Mouse (Mus musculus): ENCODE measurements at regions not wholly inside any gene's neighbourhood (a gene's known extent, or its start where the extent isn't known, plus 50 kb on each side); places are given as distances from the start of the nearest gene placed in this dataset.

DNA sequence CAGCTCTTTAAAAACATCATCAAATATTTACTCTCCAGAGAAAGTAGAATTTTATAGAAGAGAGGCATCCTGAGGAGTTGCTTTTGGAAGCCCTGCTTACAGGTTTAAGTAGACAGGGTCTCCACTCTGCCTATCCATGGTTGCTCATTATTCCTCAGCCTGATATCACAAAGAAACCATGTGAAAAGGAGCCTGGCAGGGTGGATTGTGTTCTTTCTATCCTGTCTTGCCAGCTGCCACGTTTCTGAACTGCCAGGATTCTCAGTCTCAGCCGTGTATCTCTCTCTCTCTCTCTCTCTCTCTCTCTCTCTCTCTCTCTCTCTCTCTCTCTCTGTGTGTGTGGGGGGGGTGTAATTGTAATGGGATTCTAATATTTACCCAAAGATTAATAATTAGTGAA, 431.9 kb upstream of the Atp11b start:
- no peaks in the 10 kb centered on the region for H3K9me3 ChIP-seq (ENCODE audit: low read length)
- H3K4me2 ChIP-seq (ENCODE audit: low read depth, low read length), result no peak overlapping the region
- no peak for DNase-seq (ENCODE audit: low spot score)
- H3K9ac ChIP-seq (replicated peaks; ENCODE audit: low read length), result no peak overlapping the region
- H3K4me1 ChIP-seq (ENCODE audit: insufficient read depth, low read length), result 0 out of 2 replicates have a peak, but pooled peaks cover 3% of the 10 kb centered on the region
- H3K27ac ChIP-seq, result no peak overlapping the region
- ATAC-seq, result no peak
- no peaks in the 10 kb centered on the region for H3K36me3 ChIP-seq (ENCODE audit: insufficient read depth, low read length)
- no peaks in the 10 kb centered on the region for H3K27me3 ChIP-seq (ENCODE audit: insufficient read depth, low read length)
- WGBS, result 20% methylated on average over 2 of the region's 2 CpGs
- H3K4me3 ChIP-seq (ENCODE audit: low read length), result no peak overlapping the region
- no peak for TF ChIP-seq CTCF (IDR thresholded peaks at IDR 0.05; ENCODE audit: low read depth)

DNA sequence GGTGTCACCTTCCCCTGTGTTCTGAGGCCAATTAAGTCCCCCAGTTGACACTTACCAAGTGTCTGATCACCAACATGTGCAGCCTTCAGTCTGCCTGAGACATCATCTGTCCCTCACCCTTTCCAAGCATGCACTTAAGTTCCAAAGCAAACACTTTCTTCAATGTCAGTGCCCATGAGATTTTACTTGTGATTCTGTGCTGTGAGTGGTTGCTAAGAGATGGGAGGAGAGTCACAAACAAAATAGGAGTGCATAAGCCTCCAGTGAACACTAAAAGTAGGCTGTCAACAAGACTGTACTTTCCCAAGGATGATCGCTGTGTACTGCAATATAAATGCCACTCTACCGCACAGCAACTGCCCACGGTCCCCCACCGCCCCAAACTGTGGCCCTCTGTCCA, 431.0 kb upstream of the Atp11b start:
- H3K4me2 ChIP-seq (ENCODE audit: low read depth, low read length), result no peak overlapping the region
- H3K4me1 ChIP-seq (ENCODE audit: insufficient read depth, low read length), result 0 out of 2 replicates have a peak, but pooled peaks cover 3% of the 10 kb centered on the region
- ATAC-seq (peak; percentile 46; the same call in 1 of the 2 replicates), DNase-seq (ENCODE audit: low spot score) (peak; percentile 35)
- WGBS, result 79% methylated on average over 4 of the region's 4 CpGs
- no peaks in the 10 kb centered on the region for H3K9me3 ChIP-seq (ENCODE audit: low read length)
- H3K36me3 ChIP-seq (ENCODE audit: insufficient read depth, low read length), result no peaks in the 10 kb centered on the region
- no peak for TF ChIP-seq CTCF (IDR thresholded peaks at IDR 0.05; ENCODE audit: low read depth)
- H3K4me3 ChIP-seq (ENCODE audit: low read length), result no peak overlapping the region
- no peaks in the 10 kb centered on the region for H3K27me3 ChIP-seq (ENCODE audit: insufficient read depth, low read length)
- peak overlapping the region; percentile 22; the same call in 1 of the 2 replicates for H3K27ac ChIP-seq
- no peak overlapping the region for H3K9ac ChIP-seq (replicated peaks; ENCODE audit: low read length)

DNA sequence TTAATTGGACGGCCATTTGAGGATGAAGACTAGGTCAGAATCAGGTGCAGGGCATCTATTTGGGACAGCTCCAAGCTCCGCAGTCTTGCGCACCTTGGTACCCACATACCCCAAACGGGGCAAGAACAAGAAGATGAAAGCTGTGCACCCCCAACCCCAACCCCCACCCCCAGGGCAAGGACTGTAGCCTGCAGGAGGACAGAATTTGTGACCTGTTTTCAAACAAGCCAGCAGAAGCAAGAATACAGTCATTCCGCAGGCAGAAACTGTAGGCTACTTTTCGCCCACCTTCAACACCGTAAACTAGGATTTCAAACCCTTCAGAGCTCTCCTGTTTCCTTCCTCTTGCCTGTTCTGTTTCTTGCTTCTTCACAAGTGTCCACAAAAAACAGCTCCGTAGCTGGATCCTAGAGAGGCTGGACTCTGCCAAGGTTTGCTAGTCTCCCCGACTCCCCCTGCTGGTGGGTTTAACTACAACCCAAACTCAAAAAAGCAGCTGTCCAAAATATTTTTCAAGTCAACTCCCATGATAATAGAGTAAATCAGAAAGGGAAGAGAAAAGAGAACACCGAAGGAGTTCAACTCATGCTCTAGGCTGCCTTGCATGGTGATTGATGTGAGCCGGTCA, 430.3 kb upstream of the Atp11b start:
- ATAC-seq (peak; percentile 46; the same call in 1 of the 2 replicates), DNase-seq (ENCODE audit: low spot score) (peak; percentile 79)
- 70% methylated on average over 11 of the region's 11 CpGs for WGBS
- peak; percentile 70 for TF ChIP-seq CTCF (IDR thresholded peaks at IDR 0.05; ENCODE audit: low read depth)
- H3K36me3 ChIP-seq (ENCODE audit: insufficient read depth, low read length), result no peaks in the 10 kb centered on the region
- 0 out of 2 replicates have a peak, but pooled peaks cover 3% of the 10 kb centered on the region for H3K4me1 ChIP-seq (ENCODE audit: insufficient read depth, low read length)
- no peak overlapping the region; the same call in none of the 2 replicates for H3K27ac ChIP-seq
- H3K27me3 ChIP-seq (ENCODE audit: insufficient read depth, low read length), result no peaks in the 10 kb centered on the region
- H3K4me3 ChIP-seq (ENCODE audit: low read length), result no peak overlapping the region
- H3K9ac ChIP-seq (replicated peaks; ENCODE audit: low read length), result no peak overlapping the region
- no peak overlapping the region for H3K4me2 ChIP-seq (ENCODE audit: low read depth, low read length)
- no peaks in the 10 kb centered on the region for H3K9me3 ChIP-seq (ENCODE audit: low read length)

DNA sequence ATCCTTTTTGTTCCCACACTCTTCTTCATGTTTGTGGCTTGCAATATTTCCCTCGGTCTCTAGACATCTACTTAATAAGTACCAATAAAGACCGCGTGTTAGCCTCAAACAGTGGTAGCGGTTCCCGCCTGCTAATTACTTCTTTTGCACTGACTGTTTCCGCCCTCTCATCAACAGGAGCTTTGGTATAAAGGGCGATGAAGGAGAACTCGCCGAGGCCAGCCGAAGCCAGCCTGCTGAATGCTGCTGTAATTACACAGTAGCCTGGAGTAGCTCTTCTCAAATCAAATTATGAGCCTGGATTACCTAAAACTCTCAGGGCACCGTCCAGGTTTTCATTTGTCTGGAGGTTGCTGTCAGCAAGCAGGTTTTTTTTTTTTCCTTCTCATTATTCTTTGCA, 429.7 kb upstream of the Atp11b start:
- WGBS, result 40% methylated on average over 11 of the region's 11 CpGs
- no peaks in the 10 kb centered on the region for H3K36me3 ChIP-seq (ENCODE audit: insufficient read depth, low read length)
- no peak for ATAC-seq

DNA sequence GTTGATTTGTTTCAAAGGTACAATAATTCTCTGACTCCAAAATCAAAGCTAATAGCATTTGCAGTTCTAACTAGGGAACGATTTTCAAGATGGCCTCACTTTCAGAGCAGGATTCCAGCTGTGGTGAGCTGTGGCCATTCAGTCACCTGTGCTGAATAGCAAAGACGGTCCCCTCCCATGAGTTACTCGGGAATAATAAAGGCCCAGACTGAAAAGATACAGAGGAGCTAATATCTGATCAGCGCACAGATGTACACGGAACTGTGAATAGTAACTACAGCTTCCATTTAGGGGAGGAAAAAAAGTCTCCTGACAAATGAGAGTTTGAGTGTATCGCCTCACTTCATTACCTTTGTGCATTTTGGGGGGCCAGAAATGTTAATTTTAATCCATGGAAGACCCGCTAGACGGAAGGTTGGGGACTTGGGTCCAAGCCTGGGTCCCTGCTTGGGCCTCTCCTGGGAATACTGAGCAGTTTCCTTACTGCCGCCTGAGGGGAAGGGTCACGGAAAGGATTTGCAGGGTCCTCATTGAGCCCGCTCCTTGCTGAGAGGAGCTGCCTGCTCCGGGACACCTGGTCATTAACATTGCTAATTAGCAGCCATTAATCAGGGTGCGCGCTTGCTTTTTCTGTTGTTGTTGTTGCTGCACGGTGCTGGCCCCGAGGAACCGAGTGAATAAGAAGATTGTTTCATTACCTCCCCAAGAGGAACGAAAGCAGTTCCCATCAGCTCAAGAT, 421.2 kb upstream of the Atp11b start:
- Histone ChIP-seq H3K9me3 (ENCODE audit: low read length) (no peaks in the 10 kb centered on the region), H3K27me3 (ENCODE audit: insufficient read depth, low read length) (no peaks in the 10 kb centered on the region), H3K4me1 (ENCODE audit: insufficient read depth, low read length) (0 out of 2 replicates have a peak, but pooled peaks cover 7% of the 10 kb centered on the region), H3K9ac (replicated peaks; ENCODE audit: low read length) (no peak overlapping the region; the same call in 1 of the 2 replicates), H3K27ac (peak overlapping the region; percentile 0; the same call in 1 of the 2 replicates), H3K36me3 (ENCODE audit: insufficient read depth, low read length) (no peaks in the 10 kb centered on the region), H3K4me2 (ENCODE audit: low read depth, low read length) (peak overlapping the region; percentile 24), H3K4me3 (ENCODE audit: low read length) (no peak overlapping the region)
- TF ChIP-seq CTCF (IDR thresholded peaks at IDR 0.05; ENCODE audit: low read depth), result no peak
- 13% methylated on average over 18 of the region's 18 CpGs for WGBS
- no peak for ATAC-seq
- DNase-seq (ENCODE audit: low spot score), result no peak

More for the DNA sequence above, 429.7 kb upstream of the Atp11b start:
- no peak overlapping the region; the same call in 1 of the 2 replicates for H3K27ac ChIP-seq
- peak; percentile 41 for DNase-seq (ENCODE audit: low spot score)
- no peaks in the 10 kb centered on the region for H3K9me3 ChIP-seq (ENCODE audit: low read length)
- no peak for TF ChIP-seq CTCF (IDR thresholded peaks at IDR 0.05; ENCODE audit: low read depth)
- no peaks in the 10 kb centered on the region for H3K27me3 ChIP-seq (ENCODE audit: insufficient read depth, low read length)
- 0 out of 2 replicates have a peak, but pooled peaks cover 3% of the 10 kb centered on the region for H3K4me1 ChIP-seq (ENCODE audit: insufficient read depth, low read length)
- no peak overlapping the region for H3K9ac ChIP-seq (replicated peaks; ENCODE audit: low read length)
- peak overlapping the region; percentile 22; the same call in 1 of the 2 replicates for H3K4me2 ChIP-seq (ENCODE audit: low read depth, low read length)
- no peak overlapping the region for H3K4me3 ChIP-seq (ENCODE audit: low read length)

DNA sequence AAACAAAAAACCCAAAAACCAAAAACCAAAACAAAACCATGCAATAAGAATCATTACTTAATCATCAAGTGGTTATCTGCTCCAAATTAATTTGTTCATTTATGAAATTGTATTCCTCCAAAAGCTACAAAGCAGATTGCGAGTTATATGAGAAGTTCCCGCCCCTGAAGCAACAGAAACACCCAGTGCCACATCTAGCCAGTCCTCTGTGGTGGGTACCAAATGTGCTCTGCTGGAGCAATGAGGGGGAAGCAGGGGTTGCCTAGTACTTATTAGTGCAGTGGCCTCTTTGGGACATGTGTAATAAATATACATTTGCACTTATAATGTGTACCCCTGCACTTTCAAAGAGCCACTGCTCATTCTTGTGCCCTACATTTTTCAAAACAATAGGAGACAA, 419.9 kb upstream of the Atp11b start:
- Histone ChIP-seq H3K36me3 (ENCODE audit: insufficient read depth, low read length) (no peaks in the 10 kb centered on the region), H3K27ac (peak overlapping the region; percentile 45; the same call in 1 of the 2 replicates), H3K9ac (replicated peaks; ENCODE audit: low read length) (no peak overlapping the region), H3K4me1 (ENCODE audit: insufficient read depth, low read length) (0 out of 2 replicates have a peak, but pooled peaks cover 7% of the 10 kb centered on the region), H3K4me2 (ENCODE audit: low read depth, low read length) (no peak overlapping the region), H3K9me3 (ENCODE audit: low read length) (no peaks in the 10 kb centered on the region), H3K27me3 (ENCODE audit: insufficient read depth, low read length) (no peaks in the 10 kb centered on the region), H3K4me3 (ENCODE audit: low read length) (no peak overlapping the region)
- no peak for DNase-seq (ENCODE audit: low spot score)
- no peak for ATAC-seq
- TF ChIP-seq CTCF (IDR thresholded peaks at IDR 0.05; ENCODE audit: low read depth), result no peak
- WGBS, result 47% methylated on average over 2 of the region's 2 CpGs

All from hindbrain, postnatal 0 days (tissue).